Mouse (Mus musculus) lung, embryonic 14.5 days (tissue): ENCODE results near the gene Vil1. TPM values are rescaled to one million over a fixed set of nuclear protein-coding genes. Genes with fewer than 3 reads are reported as not detected.

Source experiments
- ATAC-seq: fragments of 200-750 bp; cut with Nextera tagmentation; 2 replicates; pipeline ENCODE4 v1.8.0; 2017; ENCODE audit warnings: mild to moderate bottlenecking, moderate TSS enrichment, moderate library complexity; ENCODE audit not compliant: insufficient read depth
- DNase-seq: peaks from one replicate; pipeline ENCODE4 v3.0.0-alpha.2; 2015
- H3K27ac ChIP-seq: fragments of 300-500 bp; sonication (generic); 2 replicates; pipeline ENCODE4 v1.5.1; 2014; ENCODE audit warnings: low read depth, mild to moderate bottlenecking, moderate library complexity
- H3K27me3 ChIP-seq: fragments of 300-500 bp; sonication (generic); 2 replicates; pipeline ENCODE4 v1.6.1; 2014; ENCODE audit warnings: low read length, control low read depth; ENCODE audit not compliant: insufficient read depth
- H3K36me3 ChIP-seq: fragments of 300-500 bp; sonication (generic); 2 replicates; pipeline ENCODE4 v1.6.1; 2014; ENCODE audit warnings: control low read depth; ENCODE audit not compliant: insufficient read depth
- H3K4me1 ChIP-seq: fragments of 300-500 bp; sonication (generic); 2 replicates; pipeline ENCODE4 v1.6.1; 2014; ENCODE audit warnings: antibody characterized with exemption, control low read depth; ENCODE audit not compliant: insufficient read depth
- H3K4me2 ChIP-seq: fragments of 300-500 bp; sonication (generic); 2 replicates; pipeline ENCODE4 v1.6.1; 2014; ENCODE audit warnings: mild to moderate bottlenecking
- H3K4me3 ChIP-seq: fragments of 300-500 bp; sonication (generic); 2 replicates; pipeline ENCODE4 v1.5.1; 2014; ENCODE audit warnings: low read depth, low read length
- H3K9ac ChIP-seq: fragments of 300-500 bp; sonication (generic); 2 replicates; pipeline ENCODE4 v1.6.1; 2014
- H3K9me3 ChIP-seq: fragments of 300-500 bp; sonication (generic); 2 replicates; pipeline ENCODE4 v1.6.1; 2016; ENCODE audit warnings: low read depth, low read length, control low read depth
- CTCF ChIP-seq: IDR thresholded peaks from 2 replicates; pipeline ENCODE4 v1.5.1; 2016; ENCODE audit warnings: antibody characterized with exemption, low read depth
- WGBS: fragments of 180-500 bp; shearing (Covaris S2); extraction: QIAGEN DNeasy Blood & Tissue Kit; methylation state at CpG from one replicate; pipeline ENCODE4 v1.1.7; 2014; 5-methylcytosine and 5-hydroxymethylcytosine counted together
- polyA plus RNA-seq: library from polyadenylated mRNA; unstranded; fragments of >200 nt; fragmentation: Nextera tagmentation; extraction: Ambion mirVana; gene quantifications from 2 replicates; pipeline ENCODE4 v1.2.1, GENCODE M21; 2014

Vil1 gene
- polyA plus RNA-seq, 1 experiment from 2014 or later, result 0.42 TPM

DNA sequence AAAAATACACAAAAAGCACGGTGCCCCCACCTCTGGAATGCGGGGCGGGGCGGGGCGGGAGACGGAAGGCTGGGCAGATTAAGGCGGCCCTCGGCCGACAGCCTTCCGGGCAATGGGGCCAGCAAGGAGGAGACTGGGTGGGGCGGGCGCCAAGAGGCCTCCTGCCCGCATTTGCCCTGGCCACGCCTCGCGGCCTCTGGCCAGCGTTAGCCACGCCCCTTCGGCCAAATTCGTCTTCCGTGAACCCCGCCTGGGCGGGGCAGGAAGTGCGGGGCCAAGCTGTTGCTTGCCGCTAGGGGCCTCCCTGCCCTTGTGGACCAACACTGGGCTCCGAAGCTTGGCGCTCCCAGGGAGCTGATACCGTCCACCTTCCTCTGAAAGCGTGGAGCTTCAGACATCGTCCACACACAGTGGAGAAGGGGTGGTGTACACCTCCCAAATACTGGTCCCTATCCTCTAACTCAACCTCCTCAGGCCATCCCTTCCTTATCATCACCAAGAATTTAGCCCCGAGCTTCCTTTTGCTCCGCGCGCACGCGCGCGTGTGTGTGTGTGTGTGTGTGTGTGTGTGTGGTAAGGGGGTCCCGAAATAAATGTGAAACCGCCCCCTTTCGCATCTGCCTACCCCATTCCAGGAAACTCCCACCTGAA is 11.8 kb upstream of the Vil1 start:
- H3K4me3 ChIP-seq, result peak overlapping the region; percentile 41
- peak overlapping the region; percentile 59 for H3K9ac ChIP-seq
- peaks cover 25% of the 10 kb centered on the region for H3K36me3 ChIP-seq
- peak; percentile 100 for DNase-seq
- peak overlapping the region; percentile 90 for H3K27ac ChIP-seq
- 0% methylated on average over 41 of the region's 41 CpGs for WGBS
- H3K27me3 ChIP-seq, result no peaks in the 10 kb centered on the region
- no peaks in the 10 kb centered on the region; the same call in none of the 2 replicates for H3K4me1 ChIP-seq
- ATAC-seq, result peak; percentile 93
- no peaks in the 10 kb centered on the region for H3K9me3 ChIP-seq
- H3K4me2 ChIP-seq, result peak overlapping the region; percentile 88
- peak; percentile 93 for TF ChIP-seq CTCF

DNA sequence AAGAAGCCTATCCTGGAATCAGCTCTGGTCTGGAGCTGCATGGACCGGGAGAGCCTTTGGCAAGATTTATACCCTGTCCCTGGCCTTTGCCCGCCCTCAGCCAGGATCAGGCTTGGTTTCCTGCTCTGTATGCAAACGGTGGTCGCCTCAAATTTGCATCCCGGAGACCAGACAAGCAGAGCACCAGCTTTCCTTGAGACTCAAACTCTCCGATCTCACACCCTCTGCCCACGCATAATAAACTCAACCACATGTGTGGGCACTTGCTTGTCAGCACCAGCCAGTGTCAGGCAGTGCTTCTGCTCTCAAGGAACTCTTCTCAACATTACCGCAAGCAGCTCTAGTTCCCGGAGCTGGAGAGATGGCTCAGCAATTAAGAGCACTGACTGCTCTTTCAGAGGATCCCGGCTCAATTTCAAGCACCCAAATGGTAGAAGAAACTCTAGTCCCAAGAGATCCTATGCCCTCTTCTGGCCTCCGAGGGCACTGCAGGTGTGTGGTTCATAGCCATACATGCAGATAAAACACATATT is 11.2 kb upstream of the Vil1 start:
- ATAC-seq (peak; percentile 41), DNase-seq (peak; percentile 84)
- peak overlapping the region; percentile 90 for H3K27ac ChIP-seq
- no peaks in the 10 kb centered on the region for H3K27me3 ChIP-seq
- H3K9ac ChIP-seq, result peak overlapping the region; percentile 59
- H3K36me3 ChIP-seq, result peaks cover 25% of the 10 kb centered on the region
- peak overlapping the region; percentile 88 for H3K4me2 ChIP-seq
- no peaks in the 10 kb centered on the region; the same call in 1 of the 2 replicates for H3K4me1 ChIP-seq
- WGBS, result 2% methylated on average over 11 of the region's 11 CpGs
- peak; percentile 77 for TF ChIP-seq CTCF
- peak overlapping the region; percentile 41 for H3K4me3 ChIP-seq
- H3K9me3 ChIP-seq, result no peaks in the 10 kb centered on the region

DNA sequence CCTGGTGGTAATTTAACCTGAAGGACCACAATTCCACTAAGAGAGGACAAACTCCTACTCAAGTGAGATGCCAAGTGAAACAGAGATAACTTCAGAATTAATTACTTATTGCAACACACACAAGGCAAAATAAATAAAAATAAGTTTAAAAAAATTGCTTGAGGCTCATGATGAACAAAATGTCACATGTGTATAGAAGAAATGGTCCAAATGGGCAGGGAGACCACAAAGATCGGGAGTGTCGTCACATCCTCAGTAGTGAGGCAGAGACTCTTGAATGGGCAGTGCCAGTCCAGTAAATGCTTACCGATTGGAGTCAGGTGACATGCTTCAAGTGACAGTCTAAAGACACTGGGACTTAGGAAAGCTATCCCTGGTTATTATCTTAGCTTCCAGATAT is 8.6 kb upstream of the Vil1 start:
- no peak for TF ChIP-seq CTCF
- no peak overlapping the region for H3K27ac ChIP-seq
- H3K27me3 ChIP-seq, result no peaks in the 10 kb centered on the region
- H3K9me3 ChIP-seq, result no peaks in the 10 kb centered on the region
- 0 out of 2 replicates have a peak, but pooled peaks cover under 1% of the 10 kb centered on the region for H3K36me3 ChIP-seq
- no peak for ATAC-seq
- no peak overlapping the region for H3K4me3 ChIP-seq
- H3K4me2 ChIP-seq, result no peak overlapping the region
- DNase-seq, result no peak
- H3K4me1 ChIP-seq, result no peaks in the 10 kb centered on the region
- H3K9ac ChIP-seq, result no peak overlapping the region
- WGBS, result 70% methylated on average over 3 of the region's 3 CpGs

DNA sequence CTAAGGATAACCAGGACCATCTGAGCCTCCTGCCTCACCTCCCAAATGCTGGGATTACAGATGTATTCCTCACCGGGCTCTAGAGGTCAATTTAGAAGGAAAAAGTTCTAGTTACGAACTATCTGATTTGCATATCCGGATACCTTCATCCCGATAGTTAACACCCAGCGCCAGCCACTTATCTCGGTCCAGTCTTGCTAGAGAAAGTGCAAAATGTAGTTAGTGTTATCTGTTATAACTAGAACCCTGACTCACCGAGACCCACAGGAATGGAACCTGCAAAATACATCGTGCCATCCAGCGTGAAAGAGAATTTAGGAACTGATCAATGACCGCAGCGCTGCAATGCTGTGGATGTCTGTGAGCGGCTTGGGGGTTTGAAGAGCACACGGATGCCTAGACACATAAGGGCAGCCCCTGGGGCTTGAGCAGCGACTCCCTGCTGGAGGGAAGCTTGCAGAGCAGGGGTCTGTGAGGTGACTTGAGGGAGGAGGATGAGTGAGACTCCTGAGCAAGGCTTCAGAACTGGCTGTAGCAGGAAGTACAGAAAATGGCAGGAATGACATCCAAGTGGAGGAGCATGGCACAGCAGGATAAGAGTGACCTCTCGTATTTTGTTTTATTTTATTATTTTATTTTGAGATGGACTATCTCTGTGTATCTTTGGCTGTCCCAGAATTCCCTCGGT is 8.0 kb upstream of the Vil1 start:
- WGBS, result 40% methylated on average over 16 of the region's 16 CpGs
- H3K4me1 ChIP-seq, result no peaks in the 10 kb centered on the region
- DNase-seq, result no peak
- no peak overlapping the region for H3K4me3 ChIP-seq
- H3K27me3 ChIP-seq, result no peaks in the 10 kb centered on the region
- no peak overlapping the region for H3K4me2 ChIP-seq
- H3K9ac ChIP-seq, result no peak overlapping the region
- TF ChIP-seq CTCF, result 0 out of 2 replicates have a peak, but pooled peaks have one; percentile 3
- ATAC-seq, result no peak
- no peak overlapping the region for H3K27ac ChIP-seq
- no peaks in the 10 kb centered on the region for H3K36me3 ChIP-seq
- H3K9me3 ChIP-seq, result no peaks in the 10 kb centered on the region

DNA sequence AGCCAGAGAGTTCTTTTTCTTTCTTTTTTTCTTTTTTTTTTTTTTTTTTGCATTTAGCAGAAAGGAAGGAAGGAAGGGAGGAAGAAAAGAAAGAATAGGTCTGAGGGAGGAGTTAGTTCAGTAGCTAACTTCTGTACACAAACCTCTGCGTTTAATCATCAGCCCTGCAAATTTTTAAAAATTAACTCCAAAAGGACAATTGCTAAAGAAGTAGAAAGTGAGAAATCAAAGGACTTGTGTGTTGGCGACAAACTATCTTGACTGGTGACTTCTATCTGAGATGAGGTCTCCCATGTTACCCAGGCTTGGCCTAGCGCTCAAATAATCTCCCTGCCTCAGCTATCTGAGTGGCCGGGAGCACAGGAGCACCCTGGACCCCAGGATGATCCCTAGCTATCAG is 5.0 kb upstream of the Vil1 start:
- TF ChIP-seq CTCF, result no peak
- Histone ChIP-seq H3K36me3 (no peaks in the 10 kb centered on the region), H3K9me3 (no peaks in the 10 kb centered on the region), H3K4me3 (no peak overlapping the region), H3K4me2 (no peak overlapping the region), H3K27me3 (no peaks in the 10 kb centered on the region), H3K27ac (no peak overlapping the region), H3K9ac (no peak overlapping the region), H3K4me1 (no peaks in the 10 kb centered on the region)
- 77% methylated on average over 4 of the region's 4 CpGs for WGBS
- DNase-seq, result no peak
- ATAC-seq, result no peak

DNA sequence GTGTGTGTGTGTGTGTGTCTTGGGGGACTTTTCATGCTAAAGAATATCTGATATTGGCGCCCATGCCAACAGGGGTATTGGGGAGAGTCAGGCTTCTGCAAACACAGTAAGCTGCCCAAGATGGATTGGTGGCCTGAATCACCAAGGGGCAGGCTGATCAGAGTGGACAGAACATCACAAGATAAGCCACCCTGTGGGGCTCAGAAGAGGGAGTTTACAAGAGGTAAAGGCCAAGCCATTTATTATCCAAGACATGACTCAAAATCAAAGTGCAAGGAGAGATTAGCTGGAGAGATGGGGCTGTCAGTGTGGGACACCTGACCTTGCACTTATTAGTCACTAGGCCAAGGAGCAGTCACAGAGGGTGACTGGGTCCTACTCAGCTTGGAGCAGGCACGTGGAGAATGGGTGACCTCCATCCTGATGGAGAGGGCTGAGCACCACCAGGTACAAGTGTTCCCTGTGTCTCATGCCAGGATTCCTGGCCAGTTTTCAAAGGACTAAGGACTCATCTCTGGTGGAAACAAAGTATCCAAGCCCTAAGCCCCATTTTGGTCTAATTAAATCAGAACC is 2.7 kb downstream of the Vil1 start:
- Histone ChIP-seq H3K27me3 (no peaks in the 10 kb centered on the region), H3K4me2 (no peak overlapping the region), H3K4me1 (no peaks in the 10 kb centered on the region), H3K9ac (no peak overlapping the region), H3K9me3 (no peaks in the 10 kb centered on the region), H3K27ac (no peak overlapping the region), H3K36me3 (no peaks in the 10 kb centered on the region), H3K4me3 (no peak overlapping the region)
- TF ChIP-seq CTCF, result no peak
- ATAC-seq (no peak), DNase-seq (no peak)
- 45% methylated on average over 2 of the region's 2 CpGs for WGBS

DNA sequence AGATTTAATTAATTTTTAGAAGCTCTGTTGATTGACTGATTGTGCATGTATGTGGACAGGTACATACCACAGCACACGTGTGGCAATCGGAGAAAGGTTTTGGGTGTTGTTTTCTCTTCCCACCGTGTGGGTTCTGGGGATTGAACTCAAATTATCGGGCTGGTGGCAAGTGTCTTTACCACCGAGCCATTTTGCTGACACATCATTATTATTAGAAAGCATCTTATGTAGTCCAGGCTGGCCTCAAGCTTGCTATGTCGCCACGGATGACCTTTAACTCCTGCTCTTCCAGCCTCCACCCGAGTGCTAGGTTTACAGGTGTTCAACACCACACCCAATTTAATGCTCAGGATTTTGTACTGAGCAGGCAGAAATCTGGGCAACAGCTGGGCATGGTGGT is 3.5 kb downstream of the Vil1 start:
- Histone ChIP-seq H3K9ac (no peak overlapping the region), H3K4me2 (no peak overlapping the region), H3K4me1 (no peaks in the 10 kb centered on the region), H3K27ac (no peak overlapping the region), H3K27me3 (no peaks in the 10 kb centered on the region), H3K36me3 (no peaks in the 10 kb centered on the region), H3K4me3 (no peak overlapping the region), H3K9me3 (no peaks in the 10 kb centered on the region)
- ATAC-seq (no peak), DNase-seq (no peak)
- WGBS, result 68% methylated on average over 8 of the region's 8 CpGs
- TF ChIP-seq CTCF, result no peak
